Mouse (Mus musculus) kidney, embryonic 16.5 days (tissue): Measurements from ENCODE around the gene Gm42372. TPM values are rescaled to one million over a fixed set of nuclear protein-coding genes. Genes with fewer than 3 reads are reported as not detected.

ENCODE experiments used
- ATAC-seq: fragments of 200-750 bp; cut with Nextera tagmentation; 2 replicates; pipeline ENCODE4 v1.8.0; 2017; ENCODE audit warnings: moderate TSS enrichment; ENCODE audit not compliant: low FRiP score, low TSS enrichment
- H3K27ac ChIP-seq: fragments of 300-500 bp; sonication (generic); 2 replicates; pipeline ENCODE4 v1.5.1; 2014; ENCODE audit warnings: low read length
- H3K27me3 ChIP-seq: fragments of 300-500 bp; sonication (generic); 2 replicates; pipeline ENCODE4 v1.6.1; 2014; ENCODE audit warnings: low read length, control low read depth, mixed read lengths; ENCODE audit not compliant: insufficient read depth
- H3K36me3 ChIP-seq: fragments of 300-500 bp; sonication (generic); 2 replicates; pipeline ENCODE4 v1.6.1; 2014; ENCODE audit warnings: low read length, control low read depth, mixed read lengths; ENCODE audit not compliant: insufficient read depth
- H3K4me1 ChIP-seq: fragments of 300-500 bp; sonication (generic); 2 replicates; pipeline ENCODE4 v1.6.1; 2014; ENCODE audit warnings: low read length, control low read depth, mixed read lengths; ENCODE audit not compliant: insufficient read depth
- H3K4me2 ChIP-seq: fragments of 300-500 bp; sonication (generic); replicated peaks from 2 replicates; pipeline ENCODE4 v1.6.1; 2014; ENCODE audit warnings: low read depth, low read length
- H3K4me3 ChIP-seq: fragments of 300-500 bp; sonication (generic); 2 replicates; pipeline ENCODE4 v1.5.1; 2014; ENCODE audit warnings: mild to moderate bottlenecking, low read length
- H3K9ac ChIP-seq: fragments of 300-500 bp; sonication (generic); replicated peaks from 2 replicates; pipeline ENCODE4 v1.6.1; 2014; ENCODE audit warnings: low read length
- H3K9me3 ChIP-seq: fragments of 300-500 bp; sonication (generic); 2 replicates; pipeline ENCODE4 v1.6.1; 2016; ENCODE audit warnings: low read length, control low read depth
- WGBS: fragments of 180-500 bp; shearing (Covaris S2); extraction: QIAGEN DNeasy Blood & Tissue Kit; methylation state at CpG from one replicate; pipeline ENCODE4 v1.1.7; 2014; 5-methylcytosine and 5-hydroxymethylcytosine counted together
- polyA plus RNA-seq: library from polyadenylated mRNA; unstranded; fragments of >200 nt; fragmentation: Nextera tagmentation; extraction: Ambion mirVana; gene quantifications from 2 replicates; pipeline ENCODE4 v1.2.1, GENCODE M21; 2015

Gene Gm42372
- polyA plus RNA-seq, 1 experiment from 2014 or later: 0.20 TPM

GRCm38 (mm10) chr7:17017921-17018320, 35.0 kb downstream of the Gm42372 start:
- Histone ChIP-seq H3K9ac (no peak overlapping the region), H3K9me3 (no peaks in the 10 kb centered on the region), H3K4me3 (no peak overlapping the region), H3K4me1 (no peaks in the 10 kb centered on the region), H3K36me3 (peaks cover 76% of the 10 kb centered on the region), H3K27me3 (no peaks in the 10 kb centered on the region), H3K27ac (no peak overlapping the region), H3K4me2 (no peak overlapping the region)
- ATAC-seq: no peak
- 89% methylated on average over 2 of the region's 2 CpGs for WGBS

DNA sequence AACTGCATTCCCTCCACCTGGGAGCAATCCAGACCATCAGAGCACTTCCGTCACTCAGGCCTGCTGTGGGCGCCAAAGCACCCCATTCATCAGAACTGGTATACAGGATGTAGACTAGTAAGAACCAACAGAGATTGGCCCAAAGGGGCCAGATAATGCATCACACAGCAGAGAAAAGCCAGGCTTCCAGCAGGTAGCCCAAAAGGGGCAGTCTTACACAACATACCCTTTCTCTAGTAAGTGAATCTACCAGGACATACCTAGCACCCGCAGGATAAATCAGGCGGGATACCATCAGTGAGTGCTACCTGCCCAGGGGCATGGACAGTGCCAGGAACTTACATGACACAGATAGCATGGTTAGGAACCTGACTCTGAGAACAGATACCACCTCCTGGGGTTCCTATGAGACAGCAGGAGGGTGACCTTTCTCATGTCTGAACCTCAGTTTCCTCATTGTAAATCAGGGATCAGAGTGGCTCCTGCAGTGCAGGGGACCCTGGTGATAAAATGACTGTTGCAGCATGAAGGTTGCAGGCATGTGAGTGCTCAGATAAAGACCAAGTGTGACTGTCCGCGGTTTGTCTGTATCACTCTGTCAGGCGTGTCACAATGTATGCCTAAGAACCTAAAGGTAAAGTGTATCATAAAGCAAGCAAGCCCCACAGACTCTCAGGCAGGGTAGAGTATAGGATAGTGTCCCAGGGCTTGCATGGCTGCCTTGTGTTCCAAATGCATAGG, 36.7 kb downstream of the Gm42372 start:
- Histone ChIP-seq H3K4me2 (no peak overlapping the region), H3K27ac (no peak overlapping the region), H3K27me3 (no peaks in the 10 kb centered on the region), H3K9me3 (no peaks in the 10 kb centered on the region), H3K4me3 (no peak overlapping the region), H3K4me1 (peaks cover 15% of the 10 kb centered on the region), H3K36me3 (peaks cover 61% of the 10 kb centered on the region), H3K9ac (no peak overlapping the region)
- 89% methylated on average over 7 of the region's 7 CpGs for WGBS
- no peak for ATAC-seq

GRCm38 (mm10) chr7:17022176-17022575, 39.3 kb downstream of the Gm42372 start:
- H3K4me1 ChIP-seq: peaks cover 37% of the 10 kb centered on the region
- H3K36me3 ChIP-seq: peaks cover 37% of the 10 kb centered on the region
- no peak overlapping the region for H3K9ac ChIP-seq
- WGBS: 96% methylated on average over 15 of the region's 15 CpGs
- no peaks in the 10 kb centered on the region for H3K9me3 ChIP-seq
- no peak for ATAC-seq
- no peak overlapping the region for H3K4me3 ChIP-seq
- no peak overlapping the region for H3K4me2 ChIP-seq
- no peak overlapping the region for H3K27ac ChIP-seq
- no peaks in the 10 kb centered on the region for H3K27me3 ChIP-seq

- Histone ChIP-seq H3K9me3 (no peaks in the 10 kb centered on the region), H3K36me3 (peaks cover 37% of the 10 kb centered on the region), H3K27ac (peak overlapping the region; percentile 84), H3K4me1 (peaks cover 37% of the 10 kb centered on the region), H3K27me3 (no peaks in the 10 kb centered on the region), H3K9ac (peak overlapping the region; percentile 83; the same call in 1 of the 2 replicates), H3K4me2 (no peak overlapping the region; the same call in 1 of the 2 replicates), H3K4me3 (no peak overlapping the region)
- no peak for ATAC-seq
- 56% methylated on average over 4 of the region's 4 CpGs for WGBS
Observed at GRCm38 (mm10) chr7:17023701-17024100, 40.8 kb downstream of the Gm42372 start.

DNA sequence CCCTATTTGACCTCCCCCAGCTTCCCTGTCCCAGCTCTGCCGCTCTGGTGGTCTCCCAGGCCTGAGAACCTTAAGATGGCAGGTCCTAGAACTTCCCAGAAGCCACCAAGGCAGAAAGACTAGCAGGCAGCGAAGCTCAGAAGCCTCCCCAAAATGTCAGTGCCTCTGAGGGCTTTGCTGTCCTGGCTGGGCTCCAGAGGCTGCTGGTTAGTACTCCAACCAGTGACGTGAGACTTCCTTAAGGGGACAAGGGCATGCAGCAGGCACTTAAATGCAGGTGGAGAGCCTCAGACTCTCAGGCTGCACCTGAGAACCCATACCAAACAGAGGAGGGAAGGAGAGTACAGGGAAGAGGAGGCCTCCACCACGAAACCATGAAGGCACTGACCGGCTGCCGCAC, 41.3 kb downstream of the Gm42372 start:
- H3K4me3 ChIP-seq: no peak overlapping the region
- peak overlapping the region; percentile 83; the same call in 1 of the 2 replicates for H3K9ac ChIP-seq
- peak overlapping the region; percentile 84 for H3K27ac ChIP-seq
- peaks cover 37% of the 10 kb centered on the region for H3K4me1 ChIP-seq
- peak overlapping the region; percentile 13; the same call in 1 of the 2 replicates for H3K4me2 ChIP-seq
- 81% methylated on average over 6 of the region's 6 CpGs for WGBS
- H3K27me3 ChIP-seq: no peaks in the 10 kb centered on the region
- no peaks in the 10 kb centered on the region for H3K9me3 ChIP-seq
- H3K36me3 ChIP-seq: peaks cover 37% of the 10 kb centered on the region
- ATAC-seq: no peak

- Histone ChIP-seq H3K9ac (peak overlapping the region; percentile 83; the same call in 1 of the 2 replicates), H3K4me3 (no peak overlapping the region), H3K9me3 (no peaks in the 10 kb centered on the region)
Observed at GRCm38 (mm10) chr7:17024814-17025504, 42.1 kb downstream of the Gm42372 start.

GRCm38 (mm10) chr7:17025505-17025894, 42.6 kb downstream of the Gm42372 start:
- Histone ChIP-seq H3K4me2 (peak overlapping the region; percentile 55), H3K9ac (0 out of 2 replicates have a peak overlapping the region, but pooled peaks have one; percentile 83), H3K27me3 (no peaks in the 10 kb centered on the region), H3K27ac (peak overlapping the region; percentile 84), H3K4me3 (peak overlapping the region; percentile 3; the same call in 1 of the 2 replicates), H3K4me1 (peaks cover 37% of the 10 kb centered on the region), H3K36me3 (peaks cover 24% of the 10 kb centered on the region), H3K9me3 (no peaks in the 10 kb centered on the region)
- 61% methylated on average over 4 of the region's 4 CpGs for whole genome bisulfite sequencing
- ATAC-seq: no peak

More at GRCm38 (mm10) chr7:17024814-17025504, 42.1 kb downstream of the Gm42372 start:
- Histone ChIP-seq H3K27me3 (no peaks in the 10 kb centered on the region), H3K4me1 (peaks cover 37% of the 10 kb centered on the region), H3K4me2 (peak overlapping the region; percentile 55), H3K36me3 (peaks cover 29% of the 10 kb centered on the region), H3K27ac (peak overlapping the region; percentile 84)
- ATAC-seq: no peak
- 62% methylated on average over 9 of the region's 10 CpGs for WGBS

GRCm38 (mm10) chr7:17025896-17026622, 43.2 kb downstream of the Gm42372 start:
- Histone ChIP-seq H3K27ac (peak overlapping the region; percentile 84; the same call in 1 of the 2 replicates), H3K9ac (peak overlapping the region; percentile 83), H3K27me3 (no peaks in the 10 kb centered on the region), H3K4me3 (peak overlapping the region; percentile 90), H3K4me2 (peak overlapping the region; percentile 55), H3K9me3 (no peaks in the 10 kb centered on the region), H3K4me1 (peaks cover 37% of the 10 kb centered on the region), H3K36me3 (peaks cover 18% of the 10 kb centered on the region)
- WGBS: 62% methylated on average over 9 of the region's 9 CpGs
- ATAC-seq: no peak

GRCm38 (mm10) chr7:17026710-17027587, 44.1 kb downstream of the Gm42372 start:
- Histone ChIP-seq H3K4me2 (peak overlapping the region; percentile 55), H3K36me3 (peaks cover 9% of the 10 kb centered on the region), H3K9me3 (no peaks in the 10 kb centered on the region), H3K4me1 (peaks cover 37% of the 10 kb centered on the region), H3K27me3 (no peaks in the 10 kb centered on the region), H3K9ac (peak overlapping the region; percentile 83), H3K4me3 (peak overlapping the region; percentile 90), H3K27ac (peak overlapping the region; percentile 80)
- peak; percentile 52 for ATAC-seq
- WGBS: 5% methylated on average over 24 of the region's 24 CpGs
